Mouse (Mus musculus) midbrain, embryonic 14.5 days (tissue): ENCODE results near the gene Rab5c. TPM values are rescaled to one million over a fixed set of nuclear protein-coding genes. Genes with fewer than 3 reads are reported as not detected.

Experiments
- ATAC-seq: fragments of 200-750 bp; cut with Nextera tagmentation; 2 replicates; pipeline ENCODE4 v1.8.0; 2017; ENCODE audit warnings: moderate number of reproducible peaks, moderate library complexity; ENCODE audit not compliant: low FRiP score, low TSS enrichment
- DNase-seq: peaks from one replicate; pipeline ENCODE4 v3.0.0-alpha.2; 2015
- H3K27ac ChIP-seq: fragments of 300-500 bp; sonication (generic); replicated peaks from 2 replicates; pipeline ENCODE4 v1.5.1; 2014; ENCODE audit warnings: mild to moderate bottlenecking, low read depth, low read length, moderate library complexity
- H3K27me3 ChIP-seq: fragments of 300-500 bp; sonication (generic); 2 replicates; pipeline ENCODE4 v1.6.1; 2014; ENCODE audit warnings: low read length, control low read depth, mixed read lengths; ENCODE audit not compliant: control insufficient read depth, insufficient read depth
- H3K36me3 ChIP-seq: fragments of 300-500 bp; sonication (generic); 2 replicates; pipeline ENCODE4 v1.6.1; 2014; ENCODE audit warnings: low read length, control low read depth; ENCODE audit not compliant: control insufficient read depth, insufficient read depth
- H3K4me1 ChIP-seq: fragments of 300-500 bp; sonication (generic); 2 replicates; pipeline ENCODE4 v1.6.1; 2014; ENCODE audit warnings: mild to moderate bottlenecking, antibody characterized with exemption, low read length, control low read depth; ENCODE audit not compliant: control insufficient read depth, insufficient read depth
- H3K4me2 ChIP-seq: fragments of 300-500 bp; sonication (generic); 2 replicates; pipeline ENCODE4 v1.6.1; 2014; ENCODE audit warnings: mild to moderate bottlenecking, low read length, moderate library complexity
- H3K4me3 ChIP-seq: fragments of 300-500 bp; sonication (generic); replicated peaks from 2 replicates; pipeline ENCODE4 v1.5.1; 2014; ENCODE audit warnings: low read depth, low read length
- H3K9ac ChIP-seq: fragments of 300-500 bp; sonication (generic); replicated peaks from 2 replicates; pipeline ENCODE4 v1.6.1; 2014; ENCODE audit warnings: mild to moderate bottlenecking, low read length, moderate library complexity
- H3K9me3 ChIP-seq: fragments of 300-500 bp; sonication (generic); 2 replicates; pipeline ENCODE4 v1.6.1; 2016; ENCODE audit warnings: low read length, control low read depth, mixed read lengths; ENCODE audit not compliant: control insufficient read depth
- WGBS: fragments of 180-500 bp; shearing (Covaris S2); extraction: QIAGEN DNeasy Blood & Tissue Kit; methylation state at CpG from one replicate; pipeline ENCODE4 v1.1.7; 2014; 5-methylcytosine and 5-hydroxymethylcytosine counted together
- polyA plus RNA-seq: library from polyadenylated mRNA; unstranded; fragments of >200 nt; fragmentation: Nextera tagmentation; extraction: Ambion mirVana; gene quantifications from 2 replicates; pipeline ENCODE4 v1.2.1, GENCODE M21; 2014

Gene Rab5c
- polyA plus RNA-seq, 1 experiment from 2014 or later: 86.8 TPM

DNA sequence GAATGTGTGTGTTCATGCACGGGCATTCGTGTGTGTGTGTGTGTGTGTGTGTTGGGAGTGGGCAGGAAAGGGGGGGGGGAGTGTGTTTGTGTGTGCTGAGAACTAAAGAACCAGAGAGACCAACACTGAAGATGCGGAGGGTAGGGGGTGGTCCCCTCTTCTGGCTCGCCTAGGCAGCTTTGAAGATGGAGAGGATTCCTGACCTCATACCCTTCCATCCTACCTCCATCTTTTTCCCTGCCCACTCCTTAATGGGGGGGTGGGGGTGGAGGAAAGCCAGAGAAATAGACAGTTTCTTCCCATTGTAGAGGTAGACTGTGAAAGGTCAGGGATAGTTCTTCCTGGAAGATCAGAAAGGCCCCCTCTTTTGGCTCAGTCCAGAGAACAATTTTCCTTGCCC is 24.8 kb downstream of the Rab5c start:
- Histone ChIP-seq H3K4me3 (no peak overlapping the region), H3K9ac (no peak overlapping the region), H3K9me3 (no peaks in the 10 kb centered on the region), H3K27me3 (no peaks in the 10 kb centered on the region), H3K27ac (no peak overlapping the region), H3K4me2 (no peak overlapping the region), H3K36me3 (peaks cover 48% of the 10 kb centered on the region), H3K4me1 (peaks cover 18% of the 10 kb centered on the region)
- ATAC-seq (no peak), DNase-seq (no peak)
- WGBS: 60% methylated on average over 4 of the region's 4 CpGs

DNA sequence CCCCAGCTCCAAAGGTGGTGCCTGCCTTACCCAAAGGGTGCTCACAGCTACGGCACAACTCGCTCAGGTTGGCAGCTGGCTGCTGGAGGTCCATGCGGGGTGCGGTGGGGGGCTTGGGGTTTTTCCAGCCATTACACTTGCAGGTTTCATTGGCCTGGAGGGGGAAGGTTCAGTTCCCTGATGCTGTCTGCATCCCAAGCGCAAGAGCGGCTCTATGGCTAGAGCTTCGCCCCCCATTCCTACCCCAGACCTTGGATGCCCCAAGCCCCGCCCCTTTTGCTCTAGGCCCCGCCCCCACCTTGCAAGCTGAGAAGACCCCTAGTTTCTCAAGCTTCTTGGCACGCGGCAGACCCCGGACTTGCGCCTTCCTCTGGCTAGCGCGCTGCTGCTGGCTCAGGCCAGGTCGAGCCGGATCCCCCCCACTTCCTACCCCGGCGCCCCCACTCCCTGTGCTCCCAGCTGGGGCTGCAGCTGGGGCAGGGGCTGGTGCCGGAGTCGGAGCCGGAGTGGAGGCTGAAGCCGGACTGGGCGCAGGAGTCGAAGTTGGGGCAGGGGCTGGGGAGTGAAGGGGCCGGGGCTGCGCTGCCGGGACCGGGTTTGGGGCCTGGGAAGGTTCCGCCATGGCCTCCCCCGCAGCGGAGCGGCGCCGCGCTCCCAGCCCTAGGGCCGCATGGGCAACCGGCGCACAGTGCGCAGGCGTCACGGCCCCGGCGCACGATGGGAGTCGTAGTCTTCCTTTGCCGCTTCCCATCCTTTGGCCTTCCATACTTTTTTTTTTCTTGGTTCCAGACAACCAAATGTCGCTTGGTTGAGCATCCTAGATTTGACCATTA is 26.0 kb downstream of the Rab5c start, which contains the start of gene Kat2a:
TSS of gene Kat2a (minus strand) at position 683 of the 833 bp plus-strand sequence.
- H3K27ac ChIP-seq: peak within 1 kb of the TSS; percentile 75
- H3K4me2 ChIP-seq: peak within 1 kb of the TSS; percentile 64
- peak; percentile 95 for DNase-seq
- peak; percentile 93 for ATAC-seq
- H3K4me3 ChIP-seq: peak within 1 kb of the TSS; percentile 99
- peak within 1 kb of the TSS; percentile 87 for H3K9ac ChIP-seq
- H3K27me3 ChIP-seq: no peaks in the 10 kb centered on the region
- peaks cover 18% of the 10 kb centered on the region for H3K4me1 ChIP-seq
- WGBS: 2% methylated on average over 48 of the region's 48 CpGs
- H3K9me3 ChIP-seq: no peaks in the 10 kb centered on the region
- peaks cover 48% of the 10 kb centered on the region for H3K36me3 ChIP-seq

DNA sequence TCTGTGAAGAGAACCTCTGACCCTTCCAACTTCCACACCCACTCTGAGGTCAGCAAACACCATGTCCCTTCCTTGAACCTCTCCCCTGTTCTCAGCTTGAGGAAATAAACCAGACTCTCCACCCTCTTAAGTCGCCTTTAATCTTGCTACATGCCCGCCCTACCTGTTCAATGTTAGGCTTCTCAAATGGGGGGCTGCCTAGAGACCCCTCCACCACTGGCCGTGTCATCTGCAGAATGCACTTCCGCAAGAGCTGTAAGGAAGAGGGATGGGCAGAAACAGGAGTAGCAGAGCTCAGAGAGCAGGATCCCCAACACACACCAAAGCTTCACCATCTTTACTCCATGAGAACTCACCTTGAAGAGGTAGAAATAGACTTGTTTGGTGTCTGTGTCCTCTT is 27.0 kb downstream of the Rab5c start:
- Histone ChIP-seq H3K4me3 (no peak overlapping the region), H3K27ac (no peak overlapping the region), H3K9ac (no peak overlapping the region), H3K9me3 (no peaks in the 10 kb centered on the region), H3K27me3 (no peaks in the 10 kb centered on the region), H3K36me3 (peaks cover 47% of the 10 kb centered on the region), H3K4me1 (peaks cover 18% of the 10 kb centered on the region), H3K4me2 (peak overlapping the region; percentile 64)
- no peak for DNase-seq
- WGBS: 94% methylated on average over 4 of the region's 4 CpGs
- ATAC-seq: no peak

DNA sequence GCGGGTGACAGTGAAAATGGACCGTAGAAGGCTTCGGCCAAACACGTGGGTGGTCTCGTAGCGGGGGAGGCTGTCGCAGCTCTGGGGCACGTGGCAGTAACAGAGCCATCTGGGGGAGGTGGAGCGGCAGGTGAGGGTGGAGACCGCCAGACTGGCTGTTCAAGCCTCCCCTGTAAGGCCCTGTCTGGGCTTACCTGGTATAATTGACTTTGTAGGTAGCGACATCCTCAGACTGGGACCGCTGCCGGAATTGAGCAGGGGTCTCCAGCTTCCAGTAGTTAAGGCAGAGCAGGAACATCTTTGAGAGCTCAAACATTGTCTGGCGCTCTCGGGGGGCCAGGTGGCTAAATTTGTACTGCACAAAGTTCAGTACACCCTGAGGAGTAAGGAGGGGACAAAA is 27.5 kb downstream of the Rab5c start:
- no peak overlapping the region for H3K9ac ChIP-seq
- H3K36me3 ChIP-seq: peaks cover 47% of the 10 kb centered on the region
- no peak for ATAC-seq

DNA sequence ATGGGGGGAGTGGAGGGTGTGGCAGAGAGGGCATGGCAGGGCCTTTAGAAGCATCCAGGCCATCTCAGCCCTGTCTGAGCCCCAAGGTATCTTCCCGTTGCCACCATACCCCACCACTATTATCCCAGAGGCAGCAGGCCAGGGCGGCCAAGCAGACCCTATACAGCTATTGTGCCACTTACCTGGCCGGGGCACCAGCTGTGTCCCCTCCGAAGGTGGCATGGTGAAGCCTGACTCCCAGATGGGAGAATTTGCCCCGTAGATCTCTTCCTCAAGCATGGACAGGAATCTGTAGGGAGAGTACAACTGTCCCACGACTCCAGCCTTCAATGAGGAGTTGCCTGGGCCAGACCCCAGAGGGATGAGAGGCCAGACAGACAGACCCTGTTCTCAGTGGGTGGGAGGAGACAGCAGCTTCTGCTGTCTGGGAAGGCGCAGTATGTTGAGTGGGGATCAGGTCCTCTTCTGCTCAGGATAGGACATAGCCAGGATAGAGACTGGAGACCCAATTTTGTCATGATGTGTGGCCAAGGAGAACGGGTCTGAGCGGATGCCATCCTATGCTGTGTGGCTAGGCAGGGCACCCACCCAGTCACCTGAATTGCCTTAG is 28.7 kb downstream of the Rab5c start:
- Histone ChIP-seq H3K36me3 (peaks cover 52% of the 10 kb centered on the region), H3K27me3 (no peaks in the 10 kb centered on the region)
- 93% methylated on average over 9 of the region's 9 CpGs for WGBS

More for the DNA sequence above, 27.5 kb downstream of the Rab5c start:
- H3K4me3 ChIP-seq: no peak overlapping the region
- 94% methylated on average over 15 of the region's 15 CpGs for WGBS
- no peak overlapping the region for H3K4me2 ChIP-seq
- H3K27ac ChIP-seq: no peak overlapping the region
- H3K9me3 ChIP-seq: no peaks in the 10 kb centered on the region
- no peaks in the 10 kb centered on the region for H3K27me3 ChIP-seq
- H3K4me1 ChIP-seq: peaks cover 18% of the 10 kb centered on the region
- no peak for DNase-seq

DNA sequence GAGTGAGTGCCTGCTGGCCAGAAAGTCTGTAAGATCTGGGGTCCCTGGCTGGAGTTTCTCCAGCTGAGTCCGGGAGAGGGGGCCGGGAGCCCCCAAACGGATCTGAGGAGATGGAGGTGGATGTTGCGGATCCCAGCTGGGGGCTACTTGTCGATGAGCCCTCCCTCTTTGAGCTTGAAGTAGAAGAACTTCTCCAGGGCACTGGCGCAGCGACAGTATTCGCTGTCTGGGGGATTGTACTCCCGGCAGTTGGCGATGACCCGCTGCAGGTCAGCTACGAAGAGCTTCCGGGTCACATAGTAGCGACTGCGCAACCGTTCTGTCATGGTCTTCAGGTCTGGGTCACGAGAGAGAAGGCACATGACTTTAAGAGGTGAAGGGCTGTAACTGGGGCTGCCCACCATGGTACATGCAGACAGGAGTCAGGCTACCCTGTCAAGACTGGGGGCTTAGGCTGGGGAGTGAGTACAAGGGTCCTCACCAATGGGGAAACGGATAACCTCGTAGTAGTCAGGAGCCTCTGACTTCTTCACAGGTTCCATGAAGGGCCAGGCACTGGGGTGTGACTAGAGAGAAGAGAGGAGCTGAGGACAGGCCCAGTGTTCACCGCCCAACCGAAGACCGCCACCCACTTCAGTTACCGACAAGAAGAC is 32.8 kb downstream of the Rab5c start:
- DNase-seq: no peak
- Histone ChIP-seq H3K27ac (no peak overlapping the region), H3K9me3 (no peaks in the 10 kb centered on the region), H3K4me3 (no peak overlapping the region), H3K36me3 (peaks cover 48% of the 10 kb centered on the region), H3K4me1 (no peaks in the 10 kb centered on the region), H3K4me2 (no peak overlapping the region), H3K27me3 (no peaks in the 10 kb centered on the region), H3K9ac (no peak overlapping the region)
- 93% methylated on average over 23 of the region's 23 CpGs for WGBS
- no peak for ATAC-seq

More for the DNA sequence above, 28.7 kb downstream of the Rab5c start:
- DNase-seq (no peak), ATAC-seq (no peak)
- peaks cover 16% of the 10 kb centered on the region for H3K4me1 ChIP-seq
- no peak overlapping the region for H3K4me2 ChIP-seq
- H3K27ac ChIP-seq: no peak overlapping the region
- no peaks in the 10 kb centered on the region for H3K9me3 ChIP-seq
- no peak overlapping the region for H3K9ac ChIP-seq
- H3K4me3 ChIP-seq: no peak overlapping the region

DNA sequence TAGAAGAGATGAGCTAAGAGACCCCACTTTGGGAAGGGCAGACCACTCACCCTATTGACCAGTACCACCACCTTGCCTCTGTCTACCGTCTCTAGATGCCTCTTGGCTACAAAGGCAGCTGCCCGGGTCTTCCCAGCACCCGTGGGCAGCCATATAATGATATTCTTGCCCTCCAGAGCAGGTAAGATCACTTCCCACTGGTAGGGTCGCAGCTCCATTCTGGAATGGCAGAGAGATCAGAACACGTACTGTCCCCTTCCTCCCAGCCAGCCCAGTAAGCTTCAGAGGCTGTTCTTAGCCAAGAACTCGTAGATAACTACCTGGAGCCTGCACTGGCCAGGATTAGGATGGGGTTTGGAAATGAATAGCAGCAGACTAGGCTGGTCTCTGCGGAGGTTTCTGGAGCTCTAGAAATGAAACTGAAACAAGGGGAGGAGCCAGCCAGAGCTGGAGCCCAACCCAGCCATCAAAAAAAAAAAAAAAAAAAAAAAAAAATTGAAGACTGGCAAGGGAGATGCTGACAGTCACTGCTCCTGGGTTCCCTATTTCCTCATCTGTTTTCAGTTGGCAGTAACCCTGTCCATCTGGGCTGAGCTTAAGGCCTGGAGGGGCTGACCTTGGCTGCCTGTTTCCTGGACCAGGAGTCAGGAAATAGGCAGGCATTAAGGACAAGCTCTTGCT is 34.0 kb downstream of the Rab5c start, which contains the start of gene Dhx58:
TSS of gene Dhx58 (minus strand) at position 421 of the 681 bp plus-strand sequence.
- Histone ChIP-seq H3K9ac (no peak within 1 kb of the TSS), H3K36me3 (peaks cover 42% of the 10 kb centered on the region), H3K27ac (no peak within 1 kb of the TSS), H3K4me2 (no peak within 1 kb of the TSS), H3K27me3 (no peaks in the 10 kb centered on the region), H3K4me1 (no peaks in the 10 kb centered on the region), H3K4me3 (no peak within 1 kb of the TSS), H3K9me3 (no peaks in the 10 kb centered on the region)
- WGBS: 64% methylated on average over 7 of the region's 7 CpGs
- ATAC-seq: no peak
- DNase-seq: no peak

DNA sequence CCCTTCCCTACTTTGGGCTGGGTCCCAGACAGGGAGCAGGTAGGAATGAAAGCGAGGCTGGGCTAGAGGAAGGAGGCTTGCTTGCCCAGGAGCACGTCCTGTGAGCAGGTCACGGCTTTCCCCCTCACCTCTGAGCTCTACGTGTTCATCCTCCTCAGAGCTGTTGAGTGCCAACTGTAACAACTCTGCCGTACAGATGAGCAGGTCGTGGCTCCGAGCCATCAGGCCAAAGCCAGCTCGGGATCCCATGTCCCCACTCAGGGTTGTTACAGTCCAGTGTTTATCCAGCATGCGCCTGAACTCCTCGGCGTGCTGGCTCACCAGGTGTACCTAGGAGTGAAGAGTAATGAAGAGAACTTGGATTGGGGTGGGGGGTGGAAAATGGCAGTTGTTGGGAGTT is 34.6 kb downstream of the Rab5c start:
- ATAC-seq (no peak), DNase-seq (no peak)
- Histone ChIP-seq H3K27ac (no peak overlapping the region), H3K4me1 (no peaks in the 10 kb centered on the region), H3K9me3 (no peaks in the 10 kb centered on the region), H3K4me2 (no peak overlapping the region), H3K4me3 (no peak overlapping the region), H3K36me3 (peaks cover 36% of the 10 kb centered on the region), H3K27me3 (no peaks in the 10 kb centered on the region), H3K9ac (no peak overlapping the region)
- WGBS: 74% methylated on average over 11 of the region's 11 CpGs
